Mouse (Mus musculus): ENCODE measurements at regions not wholly inside any gene's neighbourhood (a gene's known extent, or its start where the extent isn't known, plus 50 kb on each side); places are given as distances from the start of the nearest gene placed in this dataset.
A peak's percentile ranks its signal among the peaks of the same experiment; 100 is the strongest.

- ATAC-seq, result peak; percentile 77
Measured at GRCm38 (mm10) chr16:49278478-49278877, 221.2 kb downstream of the Myh15 start.

- no peak for ATAC-seq
Measured at GRCm38 (mm10) chr16:49288096-49288714, 230.9 kb downstream of the Myh15 start.

GRCm38 (mm10) chr16:49289200-49290079 lies 232.2 kb downstream of the Myh15 start:
- no peak for ATAC-seq

GRCm38 (mm10) chr16:49303612-49304307 lies 246.5 kb downstream of the Myh15 start:
- ATAC-seq, result no peak

GRCm38 (mm10) chr16:49304354-49304753 lies 247.1 kb downstream of the Myh15 start:
- no peak for ATAC-seq

- ATAC-seq, result no peak
Measured at GRCm38 (mm10) chr16:49317061-49317460, 259.8 kb downstream of the Myh15 start.

GRCm38 (mm10) chr16:49319047-49319678 lies 261.9 kb downstream of the Myh15 start:
- no peak for ATAC-seq

GRCm38 (mm10) chr16:49319774-49320173 lies 262.5 kb downstream of the Myh15 start:
- no peak for ATAC-seq

GRCm38 (mm10) chr16:49321951-49322350 lies 264.7 kb downstream of the Myh15 start:
- ATAC-seq, result no peak

GRCm38 (mm10) chr16:49330725-49331386 lies 273.6 kb downstream of the Myh15 start:
- ATAC-seq, result no peak

- ATAC-seq, result no peak
Measured at GRCm38 (mm10) chr16:49332107-49332722, 274.9 kb downstream of the Myh15 start.

GRCm38 (mm10) chr16:49335916-49336315 lies 278.6 kb downstream of the Myh15 start:
- ATAC-seq, result no peak

- ATAC-seq, result no peak
Measured at GRCm38 (mm10) chr16:49337948-49338347, 280.7 kb downstream of the Myh15 start.

- ATAC-seq, result no peak
Measured at GRCm38 (mm10) chr16:49358404-49358803, 301.1 kb downstream of the Myh15 start.

- no peak for ATAC-seq
Measured at GRCm38 (mm10) chr16:49361731-49362130, 304.4 kb downstream of the Myh15 start.

- ATAC-seq, result no peak
Measured at GRCm38 (mm10) chr16:49369450-49369849, 312.2 kb downstream of the Myh15 start.

- ATAC-seq, result no peak
Measured at GRCm38 (mm10) chr16:49375108-49375507, 317.8 kb downstream of the Myh15 start.

- ATAC-seq, result no peak
Measured at GRCm38 (mm10) chr16:49378917-49379473, 320.0 kb upstream of the Ift57 start.

GRCm38 (mm10) chr16:49388135-49388534 lies 310.9 kb upstream of the Ift57 start:
- no peak for ATAC-seq

- ATAC-seq, result no peak
Measured at GRCm38 (mm10) chr16:49407956-49408795, 290.9 kb upstream of the Ift57 start.

- no peak for ATAC-seq
Measured at GRCm38 (mm10) chr16:49409235-49409634, 289.8 kb upstream of the Ift57 start.

Measured in activated CD4-positive, CD25-positive, alpha-beta regulatory T cell, adult 4 months (primary cell).